Mouse (Mus musculus) frontal cortex, adult (tissue): ENCODE measurements around the gene Kazn.

ENCODE experiments used
- ATAC-seq: cut with Nextera tagmentation; 2 replicates; pipeline ENCODE4 v1.9.2; 2017; ENCODE audit warnings: mild to moderate bottlenecking, moderate library complexity, mixed read lengths; ENCODE audit not compliant: low TSS enrichment

The Kazn gene

GRCm38 (mm10) chr4:142242750-142243383, 3.7 kb upstream of the Kazn start:
- no peak for ATAC-seq

DNA sequence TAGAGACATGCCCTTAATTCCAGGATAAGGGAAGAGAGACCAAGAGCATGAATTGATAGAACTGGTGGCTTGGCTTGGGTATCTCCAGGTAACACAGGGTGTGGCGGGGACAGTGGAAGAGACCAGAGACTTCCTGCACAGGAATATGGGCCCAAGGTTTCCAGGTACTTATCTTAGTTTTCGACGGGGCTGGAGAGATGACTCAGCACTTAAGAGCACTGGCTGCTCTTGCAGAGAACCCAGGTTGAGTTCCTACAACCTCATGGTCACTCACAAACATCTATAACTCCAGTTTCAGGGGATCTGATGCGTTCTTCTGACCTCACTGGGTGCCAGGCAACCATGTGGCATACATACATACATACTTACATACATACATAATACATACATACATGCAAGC, 3.0 kb upstream of the Kazn start:
- no peak for ATAC-seq

DNA sequence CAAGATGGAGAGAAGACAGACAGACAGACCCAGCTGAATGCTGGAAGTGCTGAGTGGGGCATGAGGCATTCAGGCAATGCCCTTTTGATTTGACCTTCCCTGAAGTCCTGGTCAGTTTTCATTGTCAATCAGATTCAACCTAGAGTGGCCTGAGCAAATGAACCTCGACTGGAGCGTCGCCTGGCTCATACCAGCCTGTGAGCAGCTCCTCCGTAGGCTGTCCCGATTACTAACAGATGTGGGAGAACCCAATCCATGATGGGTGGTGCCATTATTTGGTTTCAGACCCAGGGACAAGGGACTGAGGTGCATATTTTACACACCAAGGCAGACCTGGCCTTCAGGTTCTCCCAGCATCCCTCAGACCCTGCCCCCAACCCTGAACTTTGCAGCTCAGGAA, 1.7 kb upstream of the Kazn start:
- ATAC-seq, result no peak

- ATAC-seq, result peak; percentile 31
Measured at GRCm38 (mm10) chr4:142238486-142239239, 538 bp downstream of the Kazn start.

DNA sequence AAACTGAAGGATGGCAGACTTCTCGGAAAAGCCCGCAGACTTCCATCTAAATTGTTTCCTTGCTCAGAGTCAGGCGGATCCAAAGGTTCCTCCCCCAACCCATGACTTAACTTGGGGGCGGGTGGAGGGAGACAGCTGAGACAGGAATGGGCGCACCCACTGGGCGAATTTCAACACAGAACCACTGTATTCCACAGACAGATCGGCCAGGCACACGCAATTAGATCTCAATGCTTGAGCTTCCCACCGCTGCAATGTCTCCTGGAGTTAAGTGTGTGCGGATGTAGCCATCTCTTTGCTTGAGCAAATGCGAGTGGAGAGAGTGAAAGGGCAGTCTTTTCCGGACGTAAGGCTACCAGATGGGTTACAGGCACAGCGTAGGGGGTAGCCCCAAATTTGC, 1.2 kb downstream of the Kazn start:
- peak; percentile 14; the same call in 1 of the 2 replicates for ATAC-seq

DNA sequence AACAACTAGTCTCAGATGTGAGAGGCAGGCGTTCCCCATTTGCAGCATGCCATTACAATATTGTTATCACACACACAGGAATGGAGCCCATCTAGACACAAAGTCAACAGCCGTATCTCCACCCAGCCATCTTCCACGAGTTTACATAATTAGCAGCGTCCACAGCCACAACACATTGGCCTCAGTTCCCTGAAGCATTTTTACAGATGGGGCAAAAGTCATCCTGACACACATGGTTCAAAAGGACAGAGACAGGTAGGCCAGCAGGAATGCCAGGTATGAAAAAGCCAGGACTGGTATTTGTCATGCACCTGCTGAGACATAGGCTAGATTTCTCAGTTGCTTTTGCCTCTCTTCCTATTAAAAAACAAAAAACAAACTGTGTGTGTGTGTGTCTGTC, 2.5 kb downstream of the Kazn start:
- no peak for ATAC-seq

DNA sequence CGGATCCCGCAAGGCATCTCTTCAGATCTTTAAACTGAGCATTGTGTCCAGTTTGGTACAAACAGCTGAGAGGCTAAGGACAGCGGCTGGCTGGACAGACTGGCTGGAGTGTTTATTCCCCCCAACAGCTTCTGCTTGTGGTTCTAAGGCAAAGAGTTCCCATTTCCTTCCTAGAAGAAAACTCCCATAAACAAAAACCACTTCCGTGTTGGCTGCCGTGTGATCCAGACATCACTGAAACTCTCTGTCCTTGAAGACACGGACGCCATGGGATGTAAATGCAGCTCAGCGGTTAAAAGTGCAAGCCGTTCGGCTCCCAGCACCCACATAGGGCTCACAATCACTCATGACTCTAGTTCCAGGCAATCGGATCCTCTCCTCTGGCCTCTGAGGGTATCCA, 3.8 kb downstream of the Kazn start:
- ATAC-seq, result no peak

- ATAC-seq, result no peak
Measured at GRCm38 (mm10) chr4:142234828-142235227, 4.4 kb downstream of the Kazn start.

- no peak for ATAC-seq
Measured at GRCm38 (mm10) chr4:142228821-142229575, 10.2 kb downstream of the Kazn start.

GRCm38 (mm10) chr4:142223898-142224645, 15.1 kb downstream of the Kazn start:
- ATAC-seq, result no peak

GRCm38 (mm10) chr4:142222385-142222784, 16.8 kb downstream of the Kazn start:
- ATAC-seq, result no peak

GRCm38 (mm10) chr4:142221757-142222072, 17.5 kb downstream of the Kazn start:
- no peak for ATAC-seq

- ATAC-seq, result no peak
Measured at GRCm38 (mm10) chr4:142221025-142221756, 18.0 kb downstream of the Kazn start.

- no peak for ATAC-seq
Measured at GRCm38 (mm10) chr4:142218997-142219396, 20.2 kb downstream of the Kazn start.

DNA sequence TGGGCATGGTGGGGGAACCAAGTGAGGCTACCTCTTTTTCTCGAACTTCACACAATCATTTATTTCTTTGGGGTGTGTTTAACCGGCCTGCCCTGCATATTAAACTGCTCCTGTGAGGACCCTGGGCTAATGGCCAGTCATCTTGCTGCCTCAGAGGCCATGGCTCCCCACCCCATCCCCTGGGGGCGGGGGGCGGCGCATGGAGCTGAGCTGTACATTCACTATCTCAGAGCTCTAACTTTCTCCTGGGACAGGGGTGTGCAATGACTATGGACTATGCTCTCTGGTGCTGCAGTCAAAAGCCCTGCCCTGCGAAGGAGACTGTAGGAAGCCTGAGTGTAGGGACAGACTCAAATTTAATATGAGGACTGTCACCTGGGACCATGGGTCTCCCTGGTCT, 22.2 kb downstream of the Kazn start:
- ATAC-seq, result no peak

DNA sequence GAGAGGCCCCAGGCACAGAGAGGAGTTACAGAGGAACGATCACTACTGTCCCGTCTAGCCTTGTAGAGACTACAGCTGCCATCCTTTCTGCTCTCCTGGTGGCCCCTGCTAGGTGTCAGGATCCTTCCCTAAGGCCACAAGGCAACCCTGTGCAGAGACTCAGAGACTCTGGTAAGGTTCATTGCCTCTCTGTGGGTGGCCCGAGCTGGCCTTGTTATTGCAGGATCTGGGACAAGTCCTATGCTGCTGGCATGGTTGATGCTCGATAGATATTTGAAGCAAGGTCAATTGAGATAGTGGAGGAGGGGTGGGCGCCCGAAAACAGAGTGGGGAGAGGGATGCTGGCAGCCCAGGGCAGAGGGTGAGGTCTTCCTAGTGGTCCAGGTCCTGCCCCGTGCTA, 23.4 kb downstream of the Kazn start:
- ATAC-seq, result no peak

- ATAC-seq, result no peak
Measured at GRCm38 (mm10) chr4:142214532-142214931, 24.7 kb downstream of the Kazn start.

DNA sequence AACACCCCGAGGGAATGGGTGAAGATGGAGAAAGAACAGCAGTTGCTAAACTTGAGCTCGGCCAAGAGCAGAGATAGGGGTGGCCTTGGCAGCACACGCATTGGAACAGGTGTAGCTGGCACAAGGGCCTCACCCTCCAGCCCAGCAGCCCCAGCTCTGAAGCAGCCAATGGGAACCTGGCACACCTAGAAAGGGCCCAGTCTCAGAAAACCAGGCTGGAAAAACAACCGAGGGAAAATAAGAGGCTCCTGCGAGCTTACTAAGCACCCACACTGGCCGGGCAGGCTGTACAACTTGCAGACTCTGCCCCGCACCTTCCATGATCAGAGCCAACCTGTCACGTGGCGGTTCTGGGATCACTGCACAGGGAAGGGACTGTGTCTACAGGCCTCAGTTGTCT, 26.8 kb downstream of the Kazn start:
- no peak for ATAC-seq

- no peak for ATAC-seq
Measured at GRCm38 (mm10) chr4:142209884-142210283, 29.3 kb downstream of the Kazn start.

DNA sequence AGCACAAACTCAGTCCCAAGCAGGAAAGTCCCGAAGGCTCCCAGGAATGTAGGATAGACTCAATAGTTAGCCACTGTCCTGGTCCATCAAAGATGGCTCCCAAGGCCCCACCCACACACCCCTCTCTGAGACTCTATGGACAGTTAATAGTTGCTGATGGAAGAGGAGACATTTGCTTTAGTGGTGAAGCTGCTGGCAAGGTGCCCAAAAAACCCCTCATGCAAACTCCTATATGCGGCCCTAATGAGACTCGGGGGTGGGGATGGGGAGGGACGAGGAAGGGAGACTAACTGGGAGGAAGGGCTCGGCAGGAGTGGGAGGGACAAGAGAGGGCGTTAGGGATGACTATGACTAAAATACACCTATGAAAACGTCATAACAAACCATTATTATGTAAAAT, 29.7 kb downstream of the Kazn start:
- no peak for ATAC-seq

DNA sequence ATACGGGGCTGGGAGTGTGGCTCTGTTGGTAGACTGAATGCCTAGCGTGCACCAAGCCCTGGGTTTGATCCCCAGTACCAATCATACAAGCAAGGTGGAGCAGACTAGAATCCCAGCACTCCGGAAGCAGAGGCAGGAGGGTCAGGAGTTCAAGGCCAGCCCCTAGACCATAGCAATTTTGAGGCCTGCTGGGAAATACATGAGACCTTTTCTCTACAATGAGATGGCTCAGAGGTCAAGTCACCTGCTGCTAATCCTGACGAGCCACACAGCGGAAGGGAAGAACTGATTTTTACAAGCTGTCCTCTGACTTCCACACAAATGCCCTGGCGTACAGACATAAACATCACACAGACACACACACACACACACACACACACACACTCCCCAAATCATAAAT, 33.5 kb downstream of the Kazn start:
- ATAC-seq, result no peak

DNA sequence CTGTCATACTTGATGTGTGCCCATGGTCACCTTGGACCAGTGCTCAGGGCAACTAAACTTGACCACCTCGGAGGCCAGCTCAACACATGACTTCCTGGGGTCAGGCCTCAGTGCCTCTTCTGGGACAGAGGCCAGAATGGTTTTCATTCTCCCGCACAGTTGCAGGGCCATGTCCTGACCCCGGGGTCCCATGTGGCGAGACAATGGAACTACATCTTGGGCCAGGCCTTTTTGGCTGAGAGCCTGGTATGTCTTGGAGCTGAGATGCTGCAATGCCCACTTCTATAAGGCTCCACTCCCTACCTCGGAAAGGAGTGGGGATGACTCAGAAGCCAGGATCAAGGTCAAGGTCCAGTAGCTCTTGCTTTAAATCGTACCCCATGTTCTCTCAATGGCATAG, 42.6 kb downstream of the Kazn start:
- no peak for ATAC-seq
